Mouse (Mus musculus) left cerebral cortex, postnatal 14 days (tissue): ENCODE measurements at regions not wholly inside any gene's neighbourhood (a gene's known extent, or its start where the extent isn't known, plus 50 kb on each side); places are given as distances from the start of the nearest gene placed in this dataset.
"Not testable (repeated sequence)": the region's sequence is repeated elsewhere in the genome, so short reads cannot be mapped to it uniquely, and the experiment has no call there.

Experiments
- DNase-seq, 2 experiments: peaks; one replicate each; pipeline ENCODE4 v3.0.0; 2021 to 2022; ENCODE audit warnings: low spot score in 2 of 2, mixed read lengths in 1 of 2
- intact Hi-C: fragments of 180-260 bp; cut with DNase I; formaldehyde crosslinking; loops from one replicate; pipeline ENCODE4 v1.15.1; 2025

DNA sequence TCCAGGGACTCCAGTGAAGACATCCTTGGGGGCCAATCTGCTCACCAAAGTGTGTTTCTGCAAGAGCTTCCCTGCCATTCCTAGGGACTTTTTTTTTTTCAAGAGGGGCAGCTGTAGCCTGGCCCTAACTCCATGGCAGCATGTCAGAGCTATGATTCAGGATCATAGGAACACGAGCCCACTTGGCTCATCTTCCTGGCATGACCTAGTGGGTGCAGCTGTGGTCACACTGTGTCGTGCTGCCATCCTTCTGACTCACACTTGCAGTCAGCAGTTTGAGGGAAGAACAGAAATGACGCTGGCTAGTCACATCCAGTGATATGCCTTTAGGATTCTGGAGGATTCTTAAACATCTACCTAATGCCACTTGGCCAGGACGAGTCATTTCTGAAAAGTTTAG lies 566.5 kb upstream of the Cdh5 start:
- intact Hi-C loops: no loop called here
- DNase-seq: peak in 1 of 2 experiments; percentile 5

DNA sequence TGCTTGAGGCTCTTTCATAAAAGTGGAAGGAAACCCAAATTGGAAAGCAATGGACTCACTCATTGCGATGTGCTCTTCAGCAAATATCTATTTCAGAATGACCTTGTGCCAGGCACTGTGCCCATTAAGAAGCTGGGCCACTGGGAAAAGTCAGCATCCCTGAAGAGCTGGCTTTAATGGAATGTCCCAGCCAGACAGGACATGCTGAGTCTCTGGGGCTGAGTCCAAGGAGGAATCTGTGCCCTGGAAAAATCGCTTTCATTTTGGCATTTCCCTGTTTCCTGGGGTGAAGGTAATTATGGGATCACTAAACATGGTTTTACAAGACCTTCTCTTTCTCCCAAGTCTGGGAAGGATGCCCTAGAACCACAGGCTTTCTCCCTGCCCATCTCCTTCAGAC lies 564.6 kb upstream of the Cdh5 start:
- DNase-seq: no peak
- intact Hi-C loops: no loop called here

DNA sequence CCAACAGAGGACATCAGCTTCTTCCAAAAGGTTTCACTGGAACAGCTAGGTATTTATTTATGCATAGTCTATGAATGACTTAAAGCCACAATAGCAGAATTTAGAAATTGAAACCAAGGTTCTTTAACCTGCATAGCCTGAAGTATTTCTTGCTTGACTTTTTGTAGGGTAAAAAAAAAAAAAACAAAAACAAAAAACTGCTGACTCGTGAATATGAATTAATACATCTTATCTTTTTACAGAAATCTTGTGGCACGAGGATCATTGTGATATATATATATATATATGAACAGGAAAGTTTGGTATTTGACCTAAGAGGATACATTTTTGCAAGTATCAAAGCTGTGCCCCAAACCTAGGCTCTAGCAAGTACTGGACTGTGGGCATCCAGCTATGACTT lies 559.5 kb upstream of the Cdh5 start:
- intact Hi-C loops: no loop called here
- DNase-seq: no peak

DNA sequence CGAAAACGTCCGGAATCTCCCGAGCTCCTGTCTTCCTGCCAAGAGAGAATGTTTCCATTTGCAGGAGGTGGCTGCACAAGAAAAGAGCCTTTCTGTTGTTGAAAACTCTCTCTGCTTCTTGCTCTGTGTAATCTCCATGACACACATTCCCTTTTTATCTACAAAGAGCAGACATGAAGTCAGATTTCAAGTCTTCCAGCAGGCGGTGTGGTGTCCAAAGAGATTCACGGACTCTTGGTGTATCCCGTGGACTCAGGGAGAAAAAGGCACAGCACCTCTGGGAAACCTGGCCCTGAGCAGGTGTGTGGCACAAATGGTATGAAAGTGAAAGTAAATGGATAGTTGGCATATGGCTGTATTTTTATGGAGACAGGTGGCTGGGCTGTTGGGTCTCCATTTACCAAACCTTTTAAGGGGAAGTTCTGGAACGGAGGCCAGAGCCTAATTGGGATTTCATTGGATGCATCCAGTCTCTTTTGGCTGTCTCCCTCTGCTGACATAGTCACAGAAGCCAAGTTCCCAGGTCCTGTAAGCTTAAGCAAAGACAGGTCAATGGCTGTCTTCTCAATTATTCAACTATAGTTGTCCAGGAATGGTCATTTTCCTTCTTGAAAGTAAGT lies 549.4 kb upstream of the Cdh5 start:
- peak in 1 of 2 experiments; percentile 6 for DNase-seq
- intact Hi-C loops: no loop called here

DNA sequence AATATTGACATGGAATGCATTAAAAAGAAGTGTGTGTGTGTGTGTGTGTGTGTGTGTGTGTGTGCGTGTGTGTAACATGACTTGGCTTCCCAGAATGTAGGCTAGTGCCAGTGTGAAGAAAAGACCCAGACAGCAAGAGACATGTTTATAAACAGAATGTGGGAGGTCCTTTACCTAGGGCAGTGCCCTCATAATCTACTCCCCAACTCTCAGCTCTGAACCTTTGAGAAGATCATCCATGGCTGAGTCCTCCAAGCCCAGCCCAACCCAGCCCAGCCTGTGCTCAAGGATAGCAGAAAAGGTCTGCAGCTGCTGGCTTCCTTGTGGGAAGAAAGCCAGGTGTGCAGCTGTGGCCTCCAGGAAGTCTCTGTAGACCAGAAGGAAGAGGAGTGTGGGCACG lies 539.8 kb upstream of the Cdh5 start:
- DNase-seq: no peak
- intact Hi-C loops: no loop called here

DNA sequence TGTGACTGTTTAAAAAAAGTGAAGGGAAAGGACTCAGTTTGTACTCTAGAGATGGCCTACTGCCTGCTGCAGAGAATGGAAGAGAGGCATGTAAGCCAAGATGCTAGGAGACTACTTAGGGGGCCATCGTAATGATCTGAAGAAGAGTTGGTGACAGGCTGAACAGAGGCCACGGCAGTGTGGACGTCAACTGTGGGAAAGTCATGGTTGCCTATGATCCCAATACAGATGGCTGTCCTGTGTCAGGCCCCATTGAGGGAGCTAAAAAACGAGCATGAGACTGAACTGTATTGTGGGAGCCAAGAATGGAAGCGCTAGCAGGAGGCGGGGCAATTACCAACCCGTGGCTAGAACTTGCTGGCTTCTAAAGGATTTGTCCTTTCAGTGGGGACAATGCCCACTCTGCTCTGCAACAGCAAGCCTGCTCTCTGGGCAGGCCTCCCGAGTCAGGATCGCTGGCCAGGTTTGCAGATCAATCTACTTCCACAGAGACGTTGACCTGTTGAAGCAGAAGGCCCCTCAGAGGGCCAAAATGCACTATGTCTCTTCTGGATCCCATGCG lies 530.5 kb upstream of the Cdh5 start:
- DNase-seq: no peak
- intact Hi-C loops: no loop called here

DNA sequence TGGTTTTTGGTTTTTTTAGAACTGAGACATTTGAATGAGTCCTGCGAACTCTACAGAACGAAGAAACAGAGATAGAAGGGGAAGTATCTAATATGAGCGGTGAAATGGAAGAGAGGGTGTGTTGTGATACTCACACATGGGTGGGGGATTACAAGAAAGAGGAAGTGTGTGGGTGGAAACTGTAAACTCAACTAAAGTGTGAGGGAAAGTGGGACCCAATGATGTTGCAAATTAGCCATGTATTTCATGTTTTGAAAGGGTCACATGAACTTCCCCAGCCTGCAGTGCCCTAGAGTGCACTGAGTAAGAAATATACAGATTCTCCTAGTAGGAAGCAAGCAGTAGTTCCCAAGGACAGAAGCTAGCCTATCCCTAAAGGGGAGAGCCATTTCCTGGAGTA lies 524.3 kb upstream of the Cdh5 start:
- intact Hi-C loops: loop anchor here (5.0 kb wide), 1 partner anchor 450 kb away; no protein-coding TSS in a partner anchor
- DNase-seq: no peak

DNA sequence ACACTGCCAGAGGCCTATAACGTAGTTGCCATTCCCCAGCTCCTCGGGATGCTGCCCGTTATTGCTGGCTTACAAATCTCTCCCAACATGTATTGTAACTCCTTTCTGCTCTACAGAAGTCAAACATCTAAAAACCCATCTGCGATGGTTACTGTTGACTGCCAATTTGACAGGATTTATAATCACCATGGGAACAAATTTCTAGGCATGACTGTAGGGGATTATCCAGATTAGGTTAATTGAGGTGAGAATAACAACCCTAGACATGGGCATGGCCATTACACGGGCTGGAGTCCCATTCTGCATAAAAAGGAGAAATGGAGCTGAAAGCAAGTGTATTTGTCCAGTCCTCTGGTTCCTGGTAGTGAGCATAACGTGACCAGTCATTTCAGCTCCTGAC lies 523.4 kb upstream of the Cdh5 start:
- no peak for DNase-seq
- intact Hi-C loops: loop anchor here (5.0 kb wide), 1 partner anchor 449 kb away; no protein-coding TSS in a partner anchor

DNA sequence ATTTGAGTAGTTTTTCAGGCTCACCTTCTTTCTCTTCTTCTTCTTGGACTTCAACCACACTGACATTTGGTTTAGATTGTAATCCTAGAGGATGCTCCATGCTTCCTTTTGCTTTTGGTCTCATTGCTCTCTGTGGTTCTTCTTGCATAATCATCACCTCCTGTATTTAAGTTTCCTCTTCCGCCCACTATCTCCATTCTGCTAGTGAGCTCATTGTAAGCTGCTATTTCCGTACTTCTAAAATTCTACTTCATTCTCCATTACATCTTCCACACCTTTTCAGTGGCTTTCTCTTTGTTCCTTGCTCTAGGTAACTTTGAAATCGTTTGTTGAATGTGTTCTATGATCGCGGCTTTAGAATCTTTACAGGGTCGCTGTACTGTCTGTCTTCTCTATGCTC lies 493.1 kb upstream of the Cdh5 start:
- peak in 1 of 2 experiments; percentile 15 for DNase-seq
- intact Hi-C loops: no loop called here

DNA sequence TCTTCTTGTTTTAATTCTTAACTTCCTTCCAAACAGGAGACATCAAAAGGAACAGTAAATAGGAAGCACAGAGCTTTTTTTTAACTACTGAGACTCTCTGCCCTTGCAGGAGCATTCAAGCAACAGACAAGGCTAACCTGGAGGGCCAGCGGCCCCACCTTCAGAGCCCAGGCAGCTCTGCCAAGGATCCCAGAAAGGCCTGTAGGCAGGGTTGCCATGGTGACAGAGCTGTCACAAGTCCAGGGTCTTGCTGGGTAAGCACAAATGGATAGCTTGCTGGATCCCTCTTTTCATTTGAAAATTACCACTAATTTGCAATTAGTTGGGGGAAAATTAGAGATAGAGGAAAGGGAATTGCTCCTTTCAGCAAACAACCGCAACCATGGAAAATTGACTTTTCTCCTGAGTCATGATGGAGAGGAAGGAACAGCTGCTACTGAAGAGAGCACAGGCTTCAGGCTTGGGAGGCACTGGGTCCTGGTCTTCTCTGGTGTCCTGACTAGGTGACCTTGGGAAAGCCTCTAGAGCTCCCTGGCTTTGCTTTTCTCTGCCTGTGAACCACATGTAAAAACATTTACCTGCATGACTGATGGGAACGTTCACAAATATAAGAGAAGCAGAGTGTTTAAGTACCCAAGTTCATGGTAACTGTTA lies 477.5 kb upstream of the Cdh5 start:
- intact Hi-C loops: no loop called here
- peak; percentile 48 to 68 for DNase-seq

DNA sequence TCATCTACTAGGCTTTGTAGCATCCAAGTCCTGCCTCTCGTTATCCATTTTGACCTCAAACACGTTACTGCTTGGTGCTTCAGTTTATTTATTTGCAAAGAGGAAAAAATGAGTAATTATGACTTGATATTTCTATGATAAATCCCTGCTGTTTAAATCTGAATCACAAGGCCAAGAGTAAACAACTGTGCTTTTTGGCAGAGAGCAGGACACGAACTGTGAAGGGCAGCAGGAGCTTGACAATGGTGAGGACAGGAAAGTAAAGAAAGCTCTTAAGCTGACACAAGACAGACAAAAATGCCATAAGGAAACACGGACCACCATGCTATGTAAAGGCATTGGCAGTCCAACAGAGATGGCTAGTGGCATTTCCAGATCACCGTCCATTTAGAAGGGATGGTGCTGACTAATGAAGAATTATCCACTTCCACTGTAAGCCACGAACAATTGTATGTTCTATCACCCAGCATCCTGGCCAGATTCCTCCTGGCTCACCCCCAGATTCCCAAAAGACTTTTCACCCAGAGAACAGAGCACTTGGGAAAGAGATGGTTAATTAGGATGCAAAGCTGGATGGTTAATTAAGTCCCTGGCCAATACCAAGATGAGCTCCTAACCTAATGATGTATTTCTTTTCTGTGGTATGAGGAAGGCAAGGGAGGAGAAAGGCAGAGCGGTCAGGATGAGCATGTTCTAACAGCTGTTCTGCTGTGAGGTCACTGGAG lies 476.1 kb upstream of the Cdh5 start:
- intact Hi-C loops: no loop called here
- DNase-seq: no peak

DNA sequence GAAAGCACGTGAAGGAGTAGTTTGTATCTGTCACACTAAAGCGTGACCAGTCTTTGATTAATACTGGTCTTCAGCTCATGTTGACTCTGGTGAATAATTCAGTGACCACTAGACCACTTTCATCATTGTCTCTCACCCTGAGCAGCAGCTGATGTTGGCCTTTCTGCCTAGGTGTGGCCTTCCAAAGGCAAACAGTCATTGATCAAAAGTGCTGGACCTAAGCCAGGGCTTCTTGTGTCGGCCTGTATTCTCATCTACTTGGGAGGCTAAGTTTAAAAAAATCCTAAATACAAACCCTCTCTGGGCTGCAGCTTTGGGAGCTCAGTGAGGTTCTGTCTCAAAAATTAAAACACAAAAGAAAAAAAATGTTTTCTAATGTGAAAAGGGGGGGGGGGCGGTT lies 475.0 kb upstream of the Cdh5 start:
- no peak for DNase-seq
- intact Hi-C loops: no loop called here

DNA sequence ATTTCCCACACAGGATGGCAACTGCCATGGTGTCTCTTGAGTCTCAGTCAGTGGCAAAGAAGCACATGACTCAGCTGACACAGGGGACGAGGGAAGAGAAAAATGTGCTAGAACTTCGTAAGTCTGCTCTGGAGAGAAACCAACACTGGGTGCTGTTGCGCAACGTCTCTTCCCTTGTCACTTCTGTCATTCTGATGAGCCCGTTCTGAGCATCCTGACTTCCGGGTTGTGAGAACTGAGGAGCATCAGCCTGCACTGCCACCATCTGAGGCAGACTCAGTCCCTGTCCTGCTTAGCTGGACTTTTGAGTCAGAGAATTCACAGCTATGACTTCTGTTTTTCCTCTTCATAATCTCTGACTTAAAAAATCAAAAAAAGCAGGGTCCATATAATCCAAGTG lies 468.9 kb upstream of the Cdh5 start:
- DNase-seq: no peak
- intact Hi-C loops: no loop called here

DNA sequence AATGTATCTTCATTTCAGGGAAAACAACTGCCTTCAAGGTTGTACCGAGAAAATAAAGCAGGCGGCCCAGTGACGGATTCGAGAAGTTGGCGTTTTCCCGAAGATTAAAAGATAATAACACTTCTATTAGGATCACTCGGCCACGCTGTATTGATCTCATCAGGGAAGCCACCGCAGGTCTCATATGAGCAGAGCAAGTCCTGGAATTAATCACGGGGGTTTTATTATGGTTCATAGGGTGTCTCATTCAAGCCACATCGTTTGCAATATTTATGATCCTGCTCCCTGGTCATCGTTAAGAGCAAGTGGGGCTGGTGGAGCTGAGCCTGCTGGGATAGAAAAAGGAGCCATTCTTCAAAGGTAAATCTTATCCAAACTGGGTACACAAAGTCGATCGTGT lies 466.5 kb upstream of the Cdh5 start:
- DNase-seq: no peak
- intact Hi-C loops: no loop called here

DNA sequence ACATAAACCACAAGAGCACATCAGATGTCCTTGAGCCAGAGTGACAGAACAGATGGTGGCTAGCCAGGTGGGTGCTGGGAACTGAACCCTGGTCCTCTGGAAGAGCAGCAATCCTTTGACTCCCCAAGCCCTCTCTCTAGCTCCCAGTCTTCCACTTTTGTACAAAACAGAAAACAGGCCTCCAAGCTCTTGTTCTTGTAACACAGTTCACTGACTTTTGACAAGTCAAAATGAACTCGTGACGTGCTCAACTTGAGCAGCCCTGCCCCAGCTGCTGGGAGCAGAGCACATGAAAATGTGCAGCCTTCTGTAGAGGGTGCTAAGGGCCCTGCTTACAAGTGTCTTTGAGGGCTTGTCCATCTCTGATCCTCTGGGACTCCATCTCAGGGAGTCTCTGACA lies 457.8 kb upstream of the Cdh5 start:
- no peak for DNase-seq
- intact Hi-C loops: no loop called here

DNA sequence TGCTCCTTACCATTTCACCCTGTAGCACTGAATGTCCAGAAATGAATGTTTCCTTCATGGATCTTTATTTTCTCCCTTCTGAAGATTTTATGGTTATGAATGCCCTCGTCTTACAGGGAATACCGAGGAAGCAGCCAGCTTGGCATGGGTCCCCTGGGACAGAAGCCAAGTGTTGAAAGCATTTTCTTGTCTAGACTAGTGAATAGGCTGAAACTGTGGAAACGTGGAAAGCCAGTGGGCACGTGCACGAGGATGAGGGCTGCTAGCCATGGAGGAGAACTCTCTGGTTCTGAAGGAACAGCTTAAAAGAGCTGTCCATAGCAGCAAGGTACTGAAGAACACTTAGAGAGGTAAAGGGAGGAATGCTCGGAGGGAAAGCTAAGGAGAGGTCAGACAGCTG lies 457.3 kb upstream of the Cdh5 start:
- intact Hi-C loops: no loop called here
- peak; percentile 82 to 89 for DNase-seq

DNA sequence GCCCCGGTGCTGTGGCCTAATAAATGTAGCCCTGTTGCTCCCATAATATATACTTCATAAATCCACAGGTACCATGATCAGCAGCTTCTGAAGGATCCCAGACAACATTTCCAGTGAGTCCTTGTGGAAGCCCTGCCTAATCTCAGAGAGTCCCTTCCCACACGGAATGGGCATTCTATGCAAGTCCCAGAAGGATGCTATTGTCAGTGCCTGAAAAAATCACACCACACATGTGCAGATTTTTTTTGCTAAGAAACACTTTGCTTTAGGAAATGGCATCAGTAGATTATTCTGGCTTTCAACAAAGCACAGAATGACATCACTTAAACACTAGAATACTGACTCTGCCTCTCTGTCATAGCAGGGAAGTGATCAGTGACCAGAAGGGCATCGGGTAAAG lies 456.6 kb upstream of the Cdh5 start:
- intact Hi-C loops: no loop called here
- peak; percentile 13 to 44 for DNase-seq

DNA sequence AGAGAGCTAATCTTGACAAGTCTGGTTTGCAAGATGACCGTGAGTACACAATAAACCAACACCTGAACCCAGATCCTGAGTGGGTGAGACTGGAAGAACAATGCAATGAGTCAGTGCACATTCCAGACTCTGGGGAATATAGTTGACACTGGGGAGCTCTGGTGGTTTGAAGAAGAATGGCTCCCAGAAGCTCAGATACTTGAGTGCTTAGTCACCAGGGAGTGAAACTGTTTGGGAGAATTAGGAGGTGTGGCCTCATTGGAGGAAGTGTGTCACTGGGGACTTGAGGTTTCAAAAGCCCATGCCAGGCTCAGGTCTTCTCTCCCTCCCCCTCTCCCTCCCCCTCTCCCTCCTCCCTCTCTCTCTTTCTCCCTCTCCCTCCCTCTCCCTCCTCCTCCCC lies 436.6 kb upstream of the Cdh5 start:
- no peak for DNase-seq
- intact Hi-C loops: no loop called here

DNA sequence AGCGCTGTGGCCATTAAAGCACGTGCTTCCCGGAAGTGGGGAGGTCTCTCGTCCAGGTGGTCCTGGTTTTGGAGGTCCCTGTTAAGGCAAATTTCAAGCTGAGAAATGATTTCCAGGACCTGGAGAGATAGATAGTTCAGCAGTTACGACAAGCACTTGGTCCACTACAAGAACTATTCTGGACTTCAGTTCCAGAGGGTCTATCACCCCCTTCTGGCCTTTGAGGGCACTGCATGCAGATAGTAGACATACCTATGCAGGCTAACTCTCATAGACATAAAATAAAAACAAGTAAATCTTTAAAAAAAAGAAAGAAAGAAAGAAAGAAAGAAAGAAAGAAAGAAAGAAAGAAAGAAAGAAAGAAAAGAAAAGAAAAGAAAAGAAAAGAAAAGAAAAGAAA lies 415.2 kb upstream of the Cdh5 start:
- intact Hi-C loops, DNase-seq: not testable (repeated sequence)

DNA sequence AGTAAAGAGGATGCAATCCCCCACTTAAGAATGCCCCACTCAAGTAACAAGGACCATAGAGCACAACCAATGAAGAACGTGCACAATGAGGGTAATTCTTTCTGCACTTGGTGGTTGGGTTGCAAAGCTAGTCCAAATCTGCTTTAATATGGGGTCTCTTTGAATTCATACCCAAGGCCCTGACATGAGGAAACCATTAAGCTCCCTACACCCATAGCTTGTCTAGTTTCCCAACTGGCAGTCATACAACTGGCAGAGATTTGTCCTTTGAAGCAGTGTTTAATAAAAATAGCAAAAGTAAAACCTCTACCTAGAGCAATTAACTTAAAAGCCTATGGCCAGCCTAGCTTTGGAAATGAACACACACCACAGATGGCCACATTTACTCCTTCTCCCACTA lies 411.0 kb upstream of the Cdh5 start:
- intact Hi-C loops: no loop called here
- no peak for DNase-seq

DNA sequence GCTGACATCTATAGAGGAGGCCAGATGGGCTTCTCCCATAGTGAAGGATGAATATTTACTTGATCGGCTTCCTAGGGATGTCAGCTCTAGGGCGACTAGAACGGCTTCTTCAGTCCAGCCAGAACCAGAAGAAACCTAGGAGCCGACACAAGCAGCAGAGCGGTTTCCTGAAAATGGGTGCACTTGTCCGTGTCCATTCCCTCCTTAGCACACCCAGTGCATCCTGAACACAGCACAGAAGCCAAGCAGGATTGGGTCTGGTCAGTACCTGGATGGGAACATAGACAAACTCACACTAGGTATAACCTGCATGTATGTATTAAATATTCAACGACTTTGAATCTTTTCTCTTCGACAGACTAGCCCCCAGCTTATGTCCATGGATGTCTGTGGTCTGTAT lies 407.9 kb upstream of the Cdh5 start:
- no peak for DNase-seq
- intact Hi-C loops: no loop called here
